In genomic region chr3:84505193-84505592, GRCm38 (mm10) we compare ENCODE assay signal across 17 mouse cellular contexts.
"Had no signal": no experiment of that assay in that cellular context is flagged by ENCODE, and none has a peak within 500 bp of the region (broad histone marks: within the 10 kb centered on the region; RNA-seq: fewer than 3 reads in every experiment).

No protein-coding gene starts in this region.

- H3K4me1 ChIP-seq: lung, embryonic 15.5 days had no signal

- H3K9me3 ChIP-seq: lung, embryonic 15.5 days; megakaryocyte, embryonic 14.5 days; midbrain, embryonic 13.5 days; midbrain, embryonic 15.5 days; neural tube, embryonic 12.5 days; stomach, embryonic 15.5 days had no signal

- H3K9ac ChIP-seq: lung, embryonic 15.5 days; midbrain, embryonic 13.5 days; midbrain, embryonic 15.5 days; neural tube, embryonic 12.5 days; stomach, embryonic 15.5 days had no signal

- H3K27me3 ChIP-seq: lung, embryonic 15.5 days; megakaryocyte, embryonic 14.5 days; midbrain, embryonic 13.5 days; midbrain, embryonic 15.5 days; neural tube, embryonic 12.5 days; stomach, embryonic 15.5 days had no signal

- H3K36me3 ChIP-seq: midbrain, embryonic 15.5 days; neural tube, embryonic 12.5 days had no signal

- H3K4me3 ChIP-seq: lung, embryonic 15.5 days; megakaryocyte, embryonic 14.5 days; midbrain, embryonic 13.5 days; midbrain, embryonic 15.5 days; neural tube, embryonic 12.5 days; stomach, embryonic 15.5 days had no signal

- H3K27ac ChIP-seq: lung, embryonic 15.5 days; macrophage; midbrain, embryonic 13.5 days; midbrain, embryonic 15.5 days; neural tube, embryonic 12.5 days; stomach, embryonic 15.5 days; stomach, postnatal 0 days had no signal

- H3K4me2 ChIP-seq: lung, embryonic 15.5 days; midbrain, embryonic 11.5 days; midbrain, embryonic 13.5 days; midbrain, embryonic 15.5 days; neural tube, embryonic 12.5 days; stomach, embryonic 15.5 days had no signal

- DNase-seq: lung, adult 2 months; lung, postnatal 14 days; lung, postnatal 36 days; right cerebral cortex, postnatal 14 days; thymus, adult 2 months; thymus, postnatal 25 days; thymus, postnatal 4 days had no signal

- ATAC-seq: lung, postnatal 0 days; midbrain, embryonic 13.5 days; midbrain, embryonic 15.5 days had no signal
